Mouse (Mus musculus): ENCODE measurements at regions not wholly inside any gene's neighbourhood (a gene's known extent, or its start where the extent isn't known, plus 50 kb on each side); places are given as distances from the start of the nearest gene placed in this dataset.

DNA sequence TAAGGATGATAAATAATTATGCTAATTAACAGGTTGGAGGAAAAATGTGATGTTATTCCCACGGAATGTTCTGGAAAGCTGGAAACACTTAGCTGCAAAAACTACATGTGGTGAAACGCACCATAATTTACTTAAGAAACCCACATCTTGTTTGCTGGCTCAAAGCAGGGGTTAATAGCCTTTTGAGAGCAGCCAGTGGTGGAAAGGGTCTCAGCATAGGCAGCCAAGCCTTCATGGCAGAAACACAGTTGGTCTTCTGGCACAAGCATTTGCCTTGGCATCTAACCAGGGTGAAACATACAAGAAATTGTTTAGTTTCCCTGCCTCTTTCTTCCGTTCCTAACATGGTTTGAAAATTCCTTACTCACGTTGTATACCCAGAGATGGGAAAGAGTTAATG, 192.1 kb upstream of the Gas1 start:
- no peak for DNase-seq

DNA sequence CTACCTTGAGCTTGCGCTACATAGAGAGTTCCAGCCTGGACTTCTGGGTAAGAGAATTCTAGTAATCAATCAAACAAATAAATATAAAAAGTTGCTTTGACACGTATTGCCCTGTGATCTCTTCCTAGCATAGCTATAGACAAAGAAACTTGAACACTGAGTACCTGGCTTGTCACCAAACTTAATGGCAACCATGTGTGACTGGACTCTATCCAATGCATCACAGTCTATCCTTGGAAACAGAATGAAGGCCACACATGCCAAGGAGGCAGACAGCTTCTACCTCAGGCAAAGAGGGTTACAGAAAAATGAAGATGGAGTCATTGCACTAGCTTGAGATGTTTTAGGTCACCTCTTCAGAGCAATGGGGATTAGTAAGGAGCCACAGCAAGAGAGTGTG, 194.5 kb upstream of the Gas1 start:
- no peak for DNase-seq

DNA sequence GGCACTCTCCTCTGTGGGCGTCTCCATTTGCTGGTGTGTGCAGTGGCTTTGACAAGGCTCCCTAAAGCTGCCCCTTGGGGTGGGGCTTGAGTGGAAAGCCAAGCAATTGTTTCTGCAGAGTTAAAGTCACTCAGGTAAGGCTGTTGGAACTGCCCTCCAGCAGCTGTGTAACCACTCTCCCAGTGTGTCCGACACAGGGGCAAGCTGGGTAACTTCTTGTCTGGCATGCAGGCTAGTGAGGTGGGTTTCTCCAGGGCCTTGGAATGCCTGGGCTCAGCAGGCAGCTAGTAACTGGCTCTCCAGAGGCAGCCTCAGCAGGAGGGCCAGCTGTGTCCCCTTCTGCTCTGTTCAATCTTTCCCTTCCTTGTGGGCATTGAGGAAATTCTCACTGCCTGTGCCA, 199.5 kb upstream of the Gas1 start:
- no peak for DNase-seq

DNA sequence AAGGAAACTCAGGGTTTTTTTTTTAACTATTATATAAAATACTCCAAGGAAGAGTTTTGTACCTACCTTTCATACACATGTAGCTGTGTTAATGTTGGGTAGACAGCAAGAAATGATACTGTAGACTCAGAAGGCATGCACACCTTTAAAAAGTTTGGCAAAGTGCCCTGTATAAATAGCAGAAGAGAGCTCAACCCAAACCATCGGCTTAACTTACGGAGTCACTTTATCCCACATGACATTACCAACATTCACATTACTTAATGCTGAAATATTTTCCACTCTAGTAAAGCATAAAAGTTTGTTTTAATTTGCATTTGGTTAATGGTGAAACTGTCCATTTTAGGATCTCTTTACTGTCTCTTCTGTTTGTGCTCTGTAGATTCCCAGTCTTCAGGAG, 205.7 kb upstream of the Gas1 start:
- no peak for DNase-seq

DNA sequence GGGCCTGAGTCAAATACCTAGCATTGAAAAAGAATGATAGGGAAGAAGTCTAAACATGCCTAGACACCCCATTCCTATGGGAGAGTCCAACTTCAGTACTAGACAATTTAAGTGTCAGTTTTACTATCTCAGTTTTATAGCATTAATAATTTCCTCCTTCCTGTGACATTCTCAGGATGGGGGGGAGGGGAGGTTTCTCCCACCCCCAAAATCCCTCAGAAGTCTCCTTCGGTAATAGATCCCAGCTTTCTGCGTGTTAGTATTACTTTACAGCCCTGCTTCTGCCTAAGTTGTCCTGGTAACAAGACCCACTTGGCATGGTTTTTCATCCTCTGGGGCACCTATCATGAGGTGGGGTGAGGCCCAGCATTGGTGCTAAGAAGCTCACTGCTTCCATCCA, 202.9 kb upstream of the Dapk1 start:
- DNase-seq = no peak

DNA sequence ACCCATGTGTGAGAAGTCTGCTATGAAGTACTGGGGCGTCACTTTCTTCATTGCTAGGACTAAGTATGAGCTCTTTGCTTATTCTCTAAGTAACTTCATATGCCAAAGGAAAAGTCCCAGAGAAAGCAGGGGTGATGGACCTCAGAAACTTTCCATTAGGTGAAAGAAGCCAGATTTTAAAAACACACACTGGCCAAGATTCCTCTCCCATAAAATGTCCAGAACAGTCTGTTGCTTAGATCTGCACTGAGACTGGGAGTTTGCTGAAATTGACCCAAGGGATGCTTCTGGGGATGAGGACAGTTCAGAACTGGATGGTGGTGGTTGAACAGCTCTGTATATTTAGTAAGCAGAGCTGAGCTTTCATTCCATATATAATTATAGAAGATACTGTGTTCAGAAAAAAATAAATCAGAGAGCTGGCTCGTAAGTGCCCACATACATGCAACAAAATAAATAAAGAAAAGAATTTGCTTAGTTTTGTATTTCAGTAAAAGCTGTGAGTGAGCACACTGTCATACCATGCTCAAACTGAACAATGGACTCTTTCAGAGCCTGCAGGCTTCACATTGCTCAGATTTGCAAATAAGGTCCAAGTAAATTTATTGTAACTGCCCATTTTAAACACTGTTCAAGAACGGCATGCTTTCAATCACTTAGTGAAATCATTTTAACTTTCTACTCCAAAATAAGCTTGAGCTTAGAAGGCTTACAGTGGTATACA, 200.8 kb upstream of the Dapk1 start:
- DNase-seq = no peak

DNA sequence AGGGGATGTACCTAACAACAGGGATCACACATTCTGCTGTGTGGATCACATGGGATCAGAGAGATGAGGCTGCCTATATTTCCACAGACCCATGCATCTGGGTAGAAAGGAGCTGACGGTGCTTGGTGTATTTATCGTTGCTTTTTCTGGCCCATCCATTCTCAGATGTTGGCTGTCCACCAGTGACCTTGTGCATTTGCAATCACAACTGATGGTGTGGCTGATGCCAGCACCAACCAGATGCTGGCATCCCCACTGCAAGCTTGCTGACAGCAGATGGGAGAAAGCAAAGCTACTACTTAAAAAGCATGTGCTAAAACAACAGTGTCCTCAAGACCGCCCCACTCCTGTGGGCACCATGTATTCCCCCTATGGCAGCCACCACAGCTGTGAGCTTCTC, 198.3 kb upstream of the Dapk1 start:
- no peak for DNase-seq

DNA sequence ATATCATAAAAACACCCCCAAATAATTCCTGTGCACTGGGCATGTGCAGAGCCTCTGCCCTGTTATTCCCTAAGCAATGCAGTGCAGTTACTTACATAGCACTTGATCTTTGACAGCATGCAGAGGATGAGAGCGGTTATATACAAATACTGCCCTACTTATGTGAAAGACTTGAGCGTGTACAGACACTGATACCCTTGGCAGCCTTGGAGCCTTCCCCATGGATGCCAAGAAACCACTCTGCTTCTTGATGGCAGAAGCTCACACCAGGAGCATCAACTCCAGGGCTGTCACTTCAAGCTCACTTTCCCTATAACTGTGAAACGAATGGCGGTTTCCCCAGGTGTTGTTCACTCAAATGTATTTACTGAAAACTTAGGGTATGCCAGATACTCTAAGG, 194.4 kb upstream of the Dapk1 start:
- DNase-seq = no peak

DNA sequence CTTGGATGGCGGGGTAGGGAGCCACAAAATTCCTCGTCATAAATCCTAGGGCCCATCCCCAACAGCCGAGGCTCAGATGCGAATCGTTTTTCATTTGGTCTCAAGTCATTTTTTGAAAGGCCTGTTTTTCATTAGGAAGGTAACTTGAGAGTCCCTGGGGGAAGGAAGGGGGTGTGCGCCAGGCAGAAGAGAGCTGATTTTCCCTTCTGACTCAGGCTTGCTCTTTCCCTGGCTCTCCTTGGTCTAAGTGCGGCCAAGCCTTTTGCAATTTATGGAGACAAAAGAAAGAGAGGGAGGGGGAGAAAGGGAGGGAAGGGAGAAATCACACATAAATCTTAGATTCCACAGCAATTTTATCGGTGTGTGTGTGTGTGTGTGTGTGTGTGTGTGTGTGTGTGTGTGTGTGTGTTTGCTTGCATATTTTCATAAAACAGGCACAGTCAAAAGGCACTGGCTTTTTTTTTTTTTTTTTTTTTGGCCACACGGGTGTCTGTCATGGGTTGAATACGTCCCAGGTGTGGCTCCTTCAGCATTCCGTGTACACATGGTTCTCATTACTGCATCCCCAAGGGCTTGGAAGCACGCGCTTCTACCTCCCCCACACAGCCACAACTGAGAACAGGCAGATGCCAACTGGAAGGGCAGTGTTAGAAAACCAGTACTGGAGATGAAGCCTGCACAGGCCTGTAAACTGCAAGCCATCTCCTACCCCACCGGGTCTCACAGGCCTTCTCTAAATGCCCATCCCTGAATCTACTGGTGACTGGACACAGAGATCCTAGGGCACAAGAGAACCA, 191.8 kb upstream of the Dapk1 start:
- no peak for DNase-seq

GRCm38 (mm10) chr13:60416024-60416423, 185.7 kb upstream of the Dapk1 start:
- DNase-seq = no peak

GRCm38 (mm10) chr13:60417015-60417414, 184.7 kb upstream of the Dapk1 start:
- no peak for DNase-seq

DNA sequence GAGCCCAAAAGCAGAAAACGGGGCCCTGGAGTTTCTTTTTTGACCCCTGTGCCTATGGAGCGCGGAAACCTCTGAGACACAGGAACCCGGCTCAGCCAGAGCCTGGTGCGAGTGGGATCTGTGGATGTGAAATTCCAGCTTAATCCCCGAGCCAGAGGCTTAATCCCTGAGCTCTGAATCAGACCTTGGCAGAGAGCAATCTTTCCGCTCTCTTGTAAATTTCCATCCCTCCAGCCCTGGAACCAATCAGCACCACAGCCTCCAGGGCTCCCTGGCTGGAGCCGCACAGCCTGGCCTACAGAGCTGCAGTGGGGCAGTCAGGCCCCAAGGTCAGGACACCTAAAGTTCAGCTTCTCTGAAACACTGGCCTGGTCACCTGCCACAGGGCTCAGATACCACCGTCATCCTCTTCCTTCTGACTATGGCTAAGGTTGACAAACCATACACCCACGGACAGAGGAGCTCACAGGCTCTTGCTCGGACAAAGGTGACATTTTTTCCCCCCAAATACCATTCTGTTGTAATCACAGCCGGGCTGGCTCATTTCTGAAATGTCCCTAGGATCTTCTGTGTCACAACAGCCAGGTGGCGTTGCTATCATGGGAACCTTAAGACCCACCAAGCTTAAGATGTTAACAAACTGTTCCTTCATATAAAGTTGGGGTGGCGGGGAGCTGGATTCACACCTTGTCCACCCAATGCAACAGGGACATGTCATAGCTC, 184.2 kb upstream of the Dapk1 start:
- DNase-seq = no peak

DNA sequence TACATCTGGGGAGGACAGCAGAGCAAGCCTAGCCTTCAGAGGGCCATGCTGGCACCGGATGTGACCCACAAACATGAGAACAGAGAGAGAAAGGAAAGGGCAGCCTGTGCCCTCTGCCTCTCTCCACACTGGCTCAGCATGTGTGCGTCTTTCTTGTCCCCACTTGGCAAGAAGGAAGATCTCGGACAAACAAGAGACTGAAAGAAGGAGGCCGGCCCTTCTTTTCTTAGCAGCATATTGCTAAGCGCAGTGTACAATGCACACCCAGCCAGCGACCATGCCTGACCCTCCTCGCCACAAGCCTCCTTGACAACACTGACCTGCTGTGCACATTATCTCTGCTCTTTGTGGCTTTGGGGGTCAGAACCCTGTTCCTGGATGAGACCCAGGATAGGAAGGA, 181.4 kb upstream of the Dapk1 start:
- DNase-seq = no peak

DNA sequence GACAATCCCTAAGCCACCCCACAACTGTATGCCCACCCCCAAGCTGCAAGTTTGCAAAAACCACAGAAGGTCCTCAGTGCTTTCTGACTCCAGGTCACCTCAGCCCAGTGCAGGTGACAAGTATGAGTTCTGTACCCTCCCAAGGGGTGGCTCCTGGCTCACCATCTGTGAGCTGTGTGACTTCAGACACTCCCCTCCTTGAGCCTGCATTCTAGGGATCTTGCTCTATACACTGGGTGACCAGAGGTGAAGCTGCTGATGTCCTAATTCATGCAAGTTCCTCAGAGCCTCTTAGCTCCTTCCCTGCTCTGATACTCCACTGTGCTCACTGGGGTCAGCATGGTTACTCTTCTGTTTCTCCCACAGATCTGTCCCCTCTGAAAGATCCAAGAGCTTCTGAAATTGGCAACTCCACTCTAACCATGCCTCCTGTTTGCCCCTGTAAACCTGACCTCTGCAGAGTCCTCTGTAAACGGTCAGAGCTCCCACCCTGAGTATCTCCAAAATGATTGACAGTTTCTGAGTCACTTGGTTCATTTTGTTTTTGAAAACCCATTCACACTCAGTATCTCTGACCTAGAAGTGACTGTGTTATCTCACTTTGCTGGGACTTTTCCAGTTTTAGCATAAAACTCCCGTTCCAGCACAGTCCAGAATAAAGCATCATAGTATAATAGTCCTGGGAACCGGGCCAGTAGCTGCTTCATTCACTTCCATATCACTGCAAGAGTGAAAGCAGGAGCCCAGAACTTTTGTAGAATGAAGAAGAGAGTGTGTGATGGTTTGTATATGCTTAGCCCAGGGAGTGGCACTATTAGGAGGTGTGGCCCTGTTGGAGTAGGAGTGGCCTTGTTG, 180.7 kb upstream of the Dapk1 start:
- DNase-seq = no peak

DNA sequence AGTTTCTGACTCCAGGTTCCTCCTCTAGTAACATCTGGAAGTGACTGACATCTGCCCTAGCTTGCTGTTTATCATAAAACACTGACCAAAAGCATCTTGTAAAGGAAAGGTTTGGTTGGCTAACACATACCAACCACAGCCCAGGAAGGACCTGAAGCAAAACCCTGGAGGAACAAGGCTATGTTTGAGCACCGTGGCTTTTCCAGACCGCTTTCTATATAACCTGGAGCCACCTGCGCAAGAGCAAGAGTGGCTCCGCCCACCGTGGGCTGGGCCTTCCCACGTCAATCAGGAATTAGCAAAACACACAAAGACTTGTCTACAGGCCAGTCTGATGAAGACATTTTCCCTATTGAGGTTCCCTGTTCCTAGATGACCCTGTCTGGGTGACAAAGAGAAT, 177.5 kb upstream of the Dapk1 start:
- DNase-seq = no peak

GRCm38 (mm10) chr13:60425140-60425539, 176.6 kb upstream of the Dapk1 start:
- DNase-seq = no peak

GRCm38 (mm10) chr13:60425556-60425955, 176.2 kb upstream of the Dapk1 start:
- DNase-seq = no peak

DNA sequence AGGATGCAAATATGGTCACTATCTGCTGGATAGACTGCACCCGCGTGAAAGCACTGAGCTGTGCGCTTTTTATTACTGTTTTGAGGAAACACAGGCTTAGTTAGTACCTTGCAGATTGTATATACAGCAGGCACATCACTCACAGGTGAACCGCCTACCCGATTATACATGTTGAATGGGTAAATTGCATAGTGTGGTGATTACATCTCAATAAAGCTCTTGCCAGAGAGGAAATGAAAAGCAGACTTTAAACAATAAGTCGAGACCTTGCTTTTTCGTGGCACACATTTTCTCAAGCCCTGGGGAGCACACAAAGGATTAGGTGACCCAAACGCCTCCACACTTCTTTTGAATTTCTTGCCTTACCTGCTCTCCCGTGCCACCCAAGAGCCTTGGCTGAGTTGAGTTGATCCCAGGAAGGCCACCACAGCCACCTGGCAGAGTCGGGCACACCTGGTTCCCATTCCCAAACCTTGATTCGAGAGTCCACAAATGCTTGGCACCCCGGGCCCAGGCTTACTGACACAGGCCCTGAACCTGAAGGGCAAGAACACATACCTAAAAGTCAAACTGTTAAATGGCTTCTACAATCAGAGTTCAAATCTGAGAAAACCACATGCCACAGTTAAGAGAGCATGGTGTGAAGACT, 175.4 kb upstream of the Dapk1 start:
- no peak for DNase-seq

GRCm38 (mm10) chr13:60427077-60427476, 174.7 kb upstream of the Dapk1 start:
- no peak for DNase-seq

DNA sequence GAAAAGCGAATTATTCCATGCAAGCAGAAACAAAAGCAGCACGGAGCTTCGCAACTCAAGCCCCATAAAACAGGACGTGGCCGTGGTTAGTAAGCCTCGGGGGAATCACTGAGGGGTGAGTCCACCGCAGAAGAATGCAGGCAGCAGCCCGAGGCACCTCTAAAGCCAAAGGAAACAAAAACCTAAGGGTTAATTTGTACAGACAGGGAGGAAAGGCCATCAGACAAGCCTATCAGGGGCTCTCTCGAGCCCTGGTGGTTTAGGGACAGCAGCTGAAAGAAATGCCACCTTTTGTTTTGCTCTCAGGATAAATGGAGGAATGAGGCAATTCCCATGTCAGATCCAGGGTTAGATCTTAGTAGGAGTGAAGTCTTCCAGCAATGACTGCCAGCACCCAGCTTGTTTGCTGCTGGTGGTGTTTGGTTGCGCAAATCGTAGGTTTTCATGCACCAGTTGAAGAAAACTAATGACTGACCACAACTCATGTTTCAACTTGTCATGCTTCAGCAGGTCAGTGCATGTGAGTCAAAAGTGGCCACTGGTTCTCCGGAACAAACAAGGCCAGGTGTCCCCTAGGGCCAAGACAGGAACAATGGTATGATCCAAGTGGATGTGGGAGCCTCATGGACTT, 173.9 kb upstream of the Dapk1 start:
- DNase-seq = no peak

DNA sequence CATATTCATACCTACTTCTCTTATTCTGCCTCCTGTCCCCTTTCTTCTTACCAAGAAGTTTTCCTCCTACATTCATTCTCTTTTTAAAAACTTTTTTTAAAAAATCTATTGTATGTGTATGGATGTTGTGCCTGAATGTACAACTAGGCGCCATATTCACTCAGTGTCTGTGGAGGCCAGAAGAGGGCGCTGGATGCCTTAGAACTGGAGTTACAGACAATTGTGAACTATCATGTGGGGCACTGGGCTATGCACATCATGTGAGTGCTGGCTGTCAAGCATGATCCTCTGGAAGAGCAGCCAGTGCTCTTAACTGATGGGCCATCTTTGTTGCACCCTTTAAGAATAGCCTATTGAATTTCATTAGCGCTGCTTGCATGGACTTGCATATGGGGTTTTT, 172.6 kb upstream of the Dapk1 start:
- no peak for DNase-seq

DNA sequence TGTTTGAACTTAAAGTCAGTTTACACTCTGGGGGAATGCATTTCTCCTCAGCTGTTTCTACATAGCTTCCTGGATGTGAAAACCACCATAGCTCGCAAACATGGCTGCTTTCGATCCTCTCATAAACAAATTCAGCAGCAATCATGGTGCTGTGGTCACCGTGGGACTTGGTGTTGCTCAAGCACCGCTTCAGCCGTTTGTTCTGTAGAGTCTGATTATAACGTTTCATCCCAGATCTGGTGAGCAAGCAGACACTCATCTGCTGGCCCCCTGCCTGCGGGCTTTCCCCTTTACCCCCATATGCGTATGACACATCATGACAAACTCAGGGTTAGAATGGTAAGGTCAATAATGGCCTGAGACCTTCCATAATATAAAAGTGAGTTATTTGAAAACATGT, 170.3 kb upstream of the Dapk1 start:
- no peak for DNase-seq
